Mouse (Mus musculus): ENCODE measurements around the gene Tc2n.
"Not testable (repeated sequence)": the region's sequence is repeated elsewhere in the genome, so short reads cannot be mapped to it uniquely, and the experiment has no call there.

- not testable (repeated sequence) for TF ChIP-seq CTCF, POLR2A (IDR thresholded peaks at IDR 0.05; ENCODE audit: insufficient read depth, low read depth, low read length)
Observed at GRCm38 (mm10) chr12:101606622-101607021, 111.7 kb downstream of the Tc2n start.

Measured in olfactory bulb, adult 2 months (tissue).